Mouse (Mus musculus) lung, postnatal 0 days (tissue): ENCODE data around the gene Gad2. TPM values are rescaled to one million over a fixed set of nuclear protein-coding genes. Genes with fewer than 3 reads are reported as not detected.
A peak's percentile ranks its signal among the peaks of the same experiment; 100 is the strongest.
"Not testable (repeated sequence)": the region's sequence is repeated elsewhere in the genome, so short reads cannot be mapped to it uniquely, and the experiment has no call there.

Source experiments
- ATAC-seq: fragments of 200-750 bp; cut with Nextera tagmentation; 2 replicates; pipeline ENCODE4 v1.8.0; 2017; ENCODE audit warnings: moderate library complexity
- DNase-seq: peaks from one replicate; pipeline ENCODE4 v3.0.0-alpha.2; 2016; ENCODE audit warnings: low spot score
- H3K27ac ChIP-seq: fragments of 300-500 bp; sonication (generic); 2 replicates; pipeline ENCODE4 v1.5.1; 2014; ENCODE audit warnings: antibody characterized with exemption, mild to moderate bottlenecking, low read length, mixed read lengths
- H3K27me3 ChIP-seq: fragments of 300-500 bp; sonication (generic); replicated peaks from 2 replicates; pipeline ENCODE4 v1.6.1; 2014; ENCODE audit warnings: low read length, mixed read lengths; ENCODE audit not compliant: insufficient read depth
- H3K36me3 ChIP-seq: fragments of 300-500 bp; sonication (generic); 2 replicates; pipeline ENCODE4 v1.6.1; 2014; ENCODE audit warnings: low read length, mixed read lengths; ENCODE audit not compliant: insufficient read depth
- H3K4me1 ChIP-seq: fragments of 300-500 bp; sonication (generic); 2 replicates; pipeline ENCODE4 v1.6.1; 2014; ENCODE audit warnings: antibody characterized with exemption, low read depth, low read length, mixed read lengths; ENCODE audit not compliant: insufficient read depth
- H3K4me2 ChIP-seq: fragments of 300-500 bp; sonication (generic); replicated peaks from 2 replicates; pipeline ENCODE4 v1.6.1; 2014; ENCODE audit warnings: low read depth, mild to moderate bottlenecking, low read length, moderate library complexity, mixed read lengths
- H3K4me3 ChIP-seq: fragments of 300-500 bp; sonication (generic); 2 replicates; pipeline ENCODE4 v1.5.1; 2014; ENCODE audit warnings: low read depth, low read length
- H3K9ac ChIP-seq: fragments of 300-500 bp; sonication (generic); replicated peaks from 2 replicates; pipeline ENCODE4 v1.6.1; 2014; ENCODE audit warnings: low read depth, mild to moderate bottlenecking
- H3K9me3 ChIP-seq: fragments of 300-500 bp; sonication (generic); 2 replicates; pipeline ENCODE4 v1.6.1; 2016; ENCODE audit warnings: low read length, mixed read lengths
- CTCF ChIP-seq: IDR thresholded peaks from 2 replicates; pipeline ENCODE4 v1.5.1; 2016; ENCODE audit warnings: antibody characterized with exemption, mild to moderate bottlenecking
- EP300 ChIP-seq: IDR thresholded peaks from 2 replicates; pipeline ENCODE4 v1.6.1; 2016; ENCODE audit warnings: antibody characterized with exemption, mild to moderate bottlenecking, control low read depth
- WGBS: fragments of 180-500 bp; shearing (Covaris S2); extraction: QIAGEN DNeasy Blood & Tissue Kit; methylation state at CpG from one replicate; pipeline ENCODE4 v1.1.7; 2014; 5-methylcytosine and 5-hydroxymethylcytosine counted together
- polyA plus RNA-seq: library from polyadenylated mRNA; unstranded; fragments of >200 nt; fragmentation: Nextera tagmentation; extraction: Ambion mirVana; gene quantifications from 2 replicates; pipeline ENCODE4 v1.2.1, GENCODE M21; 2015

Gene Gad2
- polyA plus RNA-seq = 0.02 TPM in 1 of 2 replicates, not detected in the other

GRCm38 (mm10) chr2:22621828-22622731 is at the start of gene Gad2:
Gene Gad2, plus strand, starts transcription at chr2:22622205.
- TF ChIP-seq EP300 (no peak), CTCF (no peak)
- H3K36me3 ChIP-seq = no peaks in the 10 kb centered on the region
- H3K9ac ChIP-seq = no peak within 1 kb of the TSS
- peak within 1 kb of the TSS; percentile 35 for H3K4me2 ChIP-seq
- DNase-seq (peak; percentile 14), ATAC-seq (peak; percentile 33; the same call in 1 of the 2 replicates)
- no peaks in the 10 kb centered on the region for H3K9me3 ChIP-seq
- H3K4me1 ChIP-seq = no peaks in the 10 kb centered on the region
- WGBS = under 1% methylated on average over 53 of the region's 55 CpGs
- H3K27ac ChIP-seq = no peak within 1 kb of the TSS
- peak within 1 kb of the TSS; percentile 25 for H3K4me3 ChIP-seq
- H3K27me3 ChIP-seq = peaks cover 52% of the 10 kb centered on the region

DNA sequence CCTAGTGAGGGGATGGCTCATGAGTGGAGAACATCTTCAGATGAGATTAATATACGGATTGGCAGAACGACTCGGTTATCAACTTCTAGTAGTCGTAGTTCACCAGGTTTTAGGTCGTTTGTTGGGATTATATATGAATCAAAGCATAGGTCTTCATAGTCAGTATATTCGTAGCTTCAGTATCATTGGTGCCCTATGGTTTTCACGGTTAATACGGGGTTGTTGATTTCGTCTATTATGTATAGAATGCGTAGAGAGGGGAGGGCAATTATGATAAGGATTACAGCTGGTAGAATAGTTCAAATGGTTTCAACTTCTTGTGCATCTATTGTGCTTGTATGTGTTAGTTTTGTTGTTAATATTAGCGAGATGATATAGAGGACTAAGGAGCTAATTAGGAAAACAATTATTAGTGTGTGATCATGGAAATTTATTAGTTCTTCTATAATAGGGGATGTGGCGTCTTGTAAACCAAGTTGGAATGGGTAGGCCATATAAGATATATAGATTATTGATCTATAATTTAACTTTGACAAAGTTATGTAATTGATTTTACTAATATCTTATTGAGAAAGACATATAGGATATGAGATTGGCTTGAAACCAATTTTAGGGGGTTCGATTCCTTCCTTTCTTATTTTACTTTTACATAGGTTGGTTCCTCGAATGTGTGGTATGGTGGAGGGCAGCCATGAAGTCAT is 34.4 kb upstream of the Gad2 start:
- H3K4me1 ChIP-seq, H3K36me3 ChIP-seq, H3K9ac ChIP-seq, H3K27ac ChIP-seq, H3K4me2 ChIP-seq, H3K27me3 ChIP-seq, DNase-seq, H3K9me3 ChIP-seq, H3K4me3 ChIP-seq: not testable (repeated sequence)
- ATAC-seq = peak; percentile 71
- 79% methylated on average over 13 of the region's 14 CpGs for WGBS

DNA sequence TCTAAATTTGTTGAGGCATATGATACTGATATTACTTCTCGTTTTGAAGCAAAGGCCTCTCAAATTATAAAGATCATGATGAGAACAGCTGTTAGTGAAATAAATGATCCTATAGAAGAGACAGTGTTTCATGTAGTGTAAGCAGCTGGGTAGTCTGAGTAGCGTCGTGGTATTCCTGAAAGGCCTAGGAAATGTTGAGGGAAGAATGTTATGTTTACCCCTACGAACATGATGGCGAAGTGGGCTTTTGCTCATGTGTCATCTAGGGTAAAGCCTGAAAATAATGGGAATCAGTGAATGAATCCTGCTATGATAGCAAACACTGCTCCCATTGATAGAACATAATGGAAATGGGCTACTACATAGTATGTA is 33.8 kb upstream of the Gad2 start:
- H3K9ac ChIP-seq, DNase-seq, H3K9me3 ChIP-seq, H3K4me2 ChIP-seq, H3K27me3 ChIP-seq, H3K36me3 ChIP-seq, H3K27ac ChIP-seq, H3K4me1 ChIP-seq, H3K4me3 ChIP-seq: not testable (repeated sequence)
- peak; percentile 37 for ATAC-seq
- WGBS = 77% methylated on average over 5 of the region's 5 CpGs

- not testable (repeated sequence) for H3K4me1 ChIP-seq, H3K27me3 ChIP-seq, H3K9ac ChIP-seq, H3K4me3 ChIP-seq, H3K27ac ChIP-seq, H3K36me3 ChIP-seq, H3K9me3 ChIP-seq, H3K4me2 ChIP-seq
- 65% methylated on average over 12 of the region's 12 CpGs for WGBS
- ATAC-seq = peak; percentile 86
- DNase-seq = peak; percentile 27
These were observed 33.2 kb upstream of the Gad2 start for GRCm38 (mm10) chr2:22588673-22589381.

- ATAC-seq = peak; percentile 81
- 87% methylated on average over 16 of the region's 17 CpGs for WGBS
These were observed 32.4 kb upstream of the Gad2 start for GRCm38 (mm10) chr2:22589382-22590205.

DNA sequence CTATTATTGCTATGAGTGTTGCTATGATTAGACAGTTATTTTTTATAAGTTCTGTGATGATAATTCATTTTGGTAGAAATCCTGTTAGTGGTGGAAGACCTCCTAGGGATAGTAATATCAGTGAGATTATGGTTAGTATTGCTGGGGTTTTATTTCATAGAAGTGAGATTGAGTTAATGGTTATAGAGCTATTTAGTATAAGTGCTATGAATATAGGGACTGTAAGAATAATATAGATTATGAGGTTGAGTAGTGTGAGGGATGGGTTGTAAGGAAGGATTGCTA is 31.9 kb upstream of the Gad2 start:
- Histone ChIP-seq H3K4me1 (no peaks in the 10 kb centered on the region), H3K27me3 (no peaks in the 10 kb centered on the region), H3K36me3 (no peaks in the 10 kb centered on the region), H3K27ac (no peak overlapping the region), H3K4me2 (no peak overlapping the region), H3K9me3 (no peaks in the 10 kb centered on the region), H3K9ac (no peak overlapping the region), H3K4me3 (no peak overlapping the region)
- ATAC-seq (no peak), DNase-seq (no peak)
- no peak for TF ChIP-seq CTCF
- no peak for TF ChIP-seq EP300

More at GRCm38 (mm10) chr2:22589382-22590205, 32.4 kb upstream of the Gad2 start:
- not testable (repeated sequence) for H3K27ac ChIP-seq, H3K4me3 ChIP-seq, H3K9ac ChIP-seq, H3K27me3 ChIP-seq, H3K9me3 ChIP-seq, H3K4me2 ChIP-seq, H3K36me3 ChIP-seq, DNase-seq, H3K4me1 ChIP-seq
